Mouse (Mus musculus): ENCODE results near the gene Mertk.

Gene Mertk

GRCm38 (mm10) chr2:128726067-128726466, 27.3 kb downstream of the Mertk start:
- DNase-seq, result no peak

- DNase-seq, result no peak
Observed at GRCm38 (mm10) chr2:128726626-128727025, 27.9 kb downstream of the Mertk start.

- no peak for DNase-seq
Observed at GRCm38 (mm10) chr2:128727552-128727951, 28.8 kb downstream of the Mertk start.

DNA sequence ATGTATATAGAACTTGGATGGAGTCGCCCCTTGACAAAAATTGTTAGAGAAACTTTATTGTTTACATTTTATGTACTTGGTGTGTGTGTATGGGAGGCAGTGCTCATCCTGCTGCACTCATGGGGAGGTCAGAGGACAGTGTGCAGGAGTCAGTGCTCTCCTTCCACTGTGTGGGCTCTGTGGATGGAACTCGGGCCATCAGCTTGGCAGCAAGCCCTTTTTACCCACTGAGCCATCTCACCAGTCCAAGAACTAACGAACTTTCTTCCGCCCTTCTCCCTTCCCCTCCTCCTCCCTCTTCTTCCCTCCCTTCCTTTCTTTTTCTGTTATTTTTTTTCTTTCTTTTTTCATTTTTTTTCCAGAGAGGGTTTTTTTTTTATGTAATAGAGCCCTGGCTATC, 29.3 kb downstream of the Mertk start:
- no peak for DNase-seq

GRCm38 (mm10) chr2:128729141-128729540, 30.4 kb downstream of the Mertk start:
- DNase-seq, result no peak

DNA sequence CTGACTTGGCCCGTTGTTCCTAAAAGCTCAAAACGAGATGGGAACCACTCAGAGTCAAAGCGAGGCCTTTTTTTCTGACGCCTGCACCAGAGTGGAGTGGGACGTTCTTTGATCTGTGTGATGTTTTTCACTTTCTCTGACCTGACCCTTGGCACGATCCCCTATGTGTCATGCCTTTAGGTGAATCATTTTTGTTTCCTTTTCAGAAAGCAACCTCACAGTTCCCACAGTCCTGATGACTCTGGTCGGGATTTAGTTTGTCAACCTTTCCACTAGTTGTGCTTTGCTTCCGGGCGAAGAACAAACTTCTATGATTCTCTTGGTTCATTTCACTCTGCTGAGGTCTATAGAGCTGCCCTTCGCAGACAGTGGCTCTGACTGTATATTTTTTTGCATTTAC, 32.8 kb downstream of the Mertk start:
- DNase-seq, result no peak

DNA sequence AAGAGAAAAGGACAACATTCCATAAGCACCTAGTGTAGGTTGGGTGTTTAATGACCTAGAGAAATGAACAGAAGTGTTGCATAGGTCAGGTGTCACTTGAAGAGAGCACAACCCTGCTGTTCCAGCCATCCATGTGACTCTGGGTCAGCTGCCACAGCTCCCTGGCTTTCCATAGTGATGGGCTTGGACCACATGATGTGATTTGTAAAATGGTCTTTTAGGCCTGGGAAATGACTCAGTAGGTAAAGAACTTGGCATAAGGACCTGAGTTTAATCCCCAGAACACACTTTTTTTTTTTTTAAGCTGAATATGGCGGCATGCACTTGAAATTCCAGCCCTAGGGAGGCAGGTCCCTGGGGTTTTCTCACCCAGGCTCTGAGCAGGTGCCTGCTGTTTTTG, 33.2 kb downstream of the Mertk start:
- no peak for DNase-seq

- DNase-seq, result no peak
Observed at GRCm38 (mm10) chr2:128735089-128735488, 36.3 kb downstream of the Mertk start.

DNA sequence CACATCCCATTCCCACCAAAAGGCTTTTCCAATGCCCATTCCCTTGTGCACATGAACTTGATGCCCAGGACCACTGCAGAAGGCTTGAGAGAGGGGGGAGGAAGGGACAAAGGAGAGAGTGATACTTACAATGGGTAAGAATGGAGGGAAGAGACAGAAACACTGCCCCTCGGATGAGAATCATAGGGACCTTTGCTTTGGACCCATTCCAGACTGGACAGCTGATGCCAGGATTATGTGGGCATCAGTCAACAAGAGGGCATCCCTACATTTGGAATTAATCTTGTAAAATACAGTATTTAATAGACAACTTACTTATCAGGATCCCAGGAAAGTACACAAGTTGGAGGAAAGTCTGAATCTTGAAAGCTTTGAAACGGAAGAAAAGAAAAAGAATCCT, 38.3 kb downstream of the Mertk start:
- no peak for DNase-seq

GRCm38 (mm10) chr2:128737796-128738195, 39.0 kb downstream of the Mertk start:
- no peak for DNase-seq

- DNase-seq, result no peak
Observed at GRCm38 (mm10) chr2:128738725-128739258, 40.0 kb downstream of the Mertk start.

DNA sequence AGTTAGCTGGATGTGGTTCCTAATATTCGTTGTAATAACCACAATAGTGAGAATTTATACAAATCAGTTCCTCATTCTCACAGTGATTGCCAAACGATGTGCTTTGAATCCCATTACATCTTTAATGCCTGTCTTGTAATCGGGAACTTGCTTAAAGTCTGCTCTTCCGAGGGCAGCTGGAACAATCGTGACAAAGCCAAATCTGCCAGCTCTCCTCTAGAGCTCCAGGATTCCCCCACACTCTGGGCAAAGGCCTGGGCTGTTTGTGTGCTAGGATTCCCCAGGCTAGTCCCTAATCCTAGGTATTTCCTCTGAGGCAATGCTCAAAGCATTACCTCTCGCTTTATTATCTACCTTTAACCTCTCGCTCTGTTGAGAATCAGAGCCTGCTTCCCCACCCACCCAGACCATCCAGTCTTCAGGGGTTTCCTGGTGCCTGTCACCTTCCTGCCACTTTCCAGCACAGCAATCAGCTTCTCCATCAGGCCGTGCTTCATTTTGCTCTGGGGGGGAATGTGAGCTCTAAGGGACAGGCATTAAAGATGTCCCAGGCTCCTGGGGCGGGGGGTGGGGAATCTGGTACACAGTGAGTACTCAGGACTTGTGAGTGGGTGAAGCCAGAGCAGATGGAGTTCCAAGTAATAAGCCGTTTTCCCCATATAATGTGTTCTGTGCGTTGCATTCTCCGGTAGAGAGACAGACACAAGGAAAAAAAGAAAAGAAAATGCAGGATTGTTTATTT, 47.3 kb downstream of the Mertk start:
- no peak for DNase-seq

DNA sequence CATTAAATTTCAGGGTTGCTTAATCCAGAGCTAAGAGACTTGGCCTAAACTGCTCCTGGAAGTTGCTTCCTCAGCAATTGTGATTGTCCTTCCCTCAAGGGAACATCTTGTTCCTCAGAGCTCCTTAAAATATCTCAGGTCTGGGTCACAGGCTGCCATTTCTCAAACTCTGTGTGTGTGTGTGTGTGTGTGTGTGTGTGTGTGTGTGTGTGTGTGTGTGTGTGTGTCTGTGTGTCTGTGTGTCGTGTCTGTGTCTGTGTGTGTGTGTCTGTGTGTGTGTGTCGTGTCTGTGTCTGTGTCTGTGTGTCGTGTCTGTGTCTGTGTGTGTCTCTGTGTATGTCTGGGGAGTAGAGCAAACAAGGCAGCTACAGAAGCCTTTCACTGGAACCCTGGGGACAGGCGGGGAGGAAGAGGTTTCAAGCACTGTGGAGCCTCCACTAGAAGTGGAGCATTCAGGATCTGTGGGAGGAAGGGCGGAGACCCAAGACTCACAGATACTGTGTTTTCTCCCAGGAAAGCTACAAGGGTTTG, 47.9 kb downstream of the Mertk start:
- DNase-seq, result no peak

- DNase-seq, result no peak
Observed at GRCm38 (mm10) chr2:128747433-128748028, 48.8 kb downstream of the Mertk start.

GRCm38 (mm10) chr2:128748171-128748570, 49.4 kb downstream of the Mertk start:
- DNase-seq, result no peak

GRCm38 (mm10) chr2:128751030-128751429, 52.3 kb downstream of the Mertk start:
- no peak for DNase-seq

GRCm38 (mm10) chr2:128753295-128753873, 54.6 kb downstream of the Mertk start:
- no peak for DNase-seq

DNA sequence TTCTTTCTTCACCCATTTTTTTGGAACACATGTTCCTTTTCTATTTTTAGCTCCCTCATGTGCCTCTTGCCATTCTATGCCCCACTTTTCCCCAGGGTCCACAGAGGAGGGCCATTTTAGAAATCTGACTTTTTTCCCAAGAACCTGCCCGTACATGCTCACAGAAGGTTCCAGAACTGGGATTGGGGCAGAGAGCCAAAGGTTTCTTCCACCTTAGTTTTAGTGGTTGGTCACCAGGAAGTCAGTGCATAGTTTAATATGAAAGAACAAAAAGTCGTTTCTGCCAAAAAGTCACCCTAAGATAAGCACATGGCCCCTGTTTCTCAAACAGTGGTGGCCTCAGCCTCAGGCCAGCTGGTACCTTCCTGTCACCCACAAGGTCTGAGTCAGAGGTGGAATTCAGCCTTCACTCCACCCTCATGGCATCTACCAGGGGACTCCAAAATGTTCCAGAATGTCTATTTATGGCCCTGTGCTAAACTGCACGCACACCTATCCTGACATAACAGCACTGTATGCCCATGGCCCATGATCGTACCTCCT, 56.5 kb downstream of the Mertk start:
- no peak for DNase-seq

GRCm38 (mm10) chr2:128758724-128759340, 60.1 kb downstream of the Mertk start:
- no peak for DNase-seq

- no peak for DNase-seq
Observed at GRCm38 (mm10) chr2:128762008-128762407, 63.3 kb downstream of the Mertk start.

- no peak for DNase-seq
Observed at GRCm38 (mm10) chr2:128765787-128766186, 67.0 kb downstream of the Mertk start.

GRCm38 (mm10) chr2:128768545-128769247, 69.9 kb downstream of the Mertk start:
- DNase-seq, result no peak

Data from B cell, adult 2 months (primary cell).